Mouse (Mus musculus): ENCODE results near the gene Epha2.

The Epha2 gene

DNA sequence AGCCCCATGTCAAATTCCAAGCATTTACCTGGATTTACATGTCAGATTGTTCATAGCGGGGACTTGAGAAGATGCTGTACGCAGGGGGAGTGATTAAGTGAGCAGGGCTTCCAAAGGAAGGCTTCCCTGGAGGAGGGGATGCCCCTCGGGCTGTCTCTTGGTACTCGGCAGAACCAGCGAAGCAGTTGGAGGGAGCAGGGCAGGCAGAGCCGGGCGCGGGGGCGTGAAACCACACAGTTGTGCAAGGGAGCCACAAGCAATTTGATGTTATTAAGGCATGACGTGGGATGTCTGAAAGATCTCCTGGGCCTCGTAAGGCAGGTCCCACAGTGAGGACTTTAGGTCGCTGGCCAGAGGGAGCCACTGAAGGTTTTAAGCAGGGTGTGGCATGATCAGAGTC lies 28.9 kb downstream of the Epha2 start:
- no peak for DNase-seq (ENCODE audit: low spot score in 2 of 2)

DNA sequence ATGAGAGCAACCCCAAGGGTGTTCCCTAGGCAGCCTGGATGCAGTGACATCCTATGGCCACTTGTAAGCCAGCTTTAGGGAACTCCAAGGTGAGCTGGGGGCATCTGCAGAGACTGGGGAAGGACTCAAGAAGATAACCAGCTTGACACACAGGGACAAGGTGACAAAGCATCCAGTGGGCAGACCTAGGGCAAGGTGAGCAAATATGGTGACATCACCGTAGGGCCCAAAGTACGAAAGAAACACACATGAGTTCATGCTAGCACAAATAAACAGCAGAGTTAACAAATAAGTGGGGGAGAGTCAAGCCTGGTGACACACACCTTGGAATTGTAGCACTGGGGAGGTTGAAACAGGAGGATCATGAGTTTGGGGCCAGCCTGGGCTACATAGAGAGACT lies 30.4 kb downstream of the Epha2 start:
- no peak for DNase-seq (ENCODE audit: low spot score in 2 of 2)

DNA sequence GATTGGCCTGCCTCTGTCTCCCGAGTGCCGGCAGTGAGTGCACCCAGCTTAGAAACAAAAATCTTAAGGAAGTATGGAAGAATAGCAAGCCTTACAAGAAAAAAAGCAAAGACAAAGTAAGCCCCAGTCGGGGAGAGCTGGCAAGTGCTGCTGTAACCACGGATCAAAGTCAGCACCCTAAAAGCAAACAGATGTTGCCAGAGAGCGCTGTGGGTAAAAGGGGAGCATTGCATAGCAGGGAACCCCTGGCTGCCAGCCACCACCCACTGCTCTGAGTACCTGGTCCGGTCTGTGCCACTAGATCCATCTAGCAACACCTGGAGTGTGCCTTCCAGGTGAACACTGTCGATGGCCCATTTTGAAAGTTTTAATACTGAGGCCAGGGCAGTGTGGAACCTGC lies 31.2 kb downstream of the Epha2 start:
- no peak for DNase-seq (ENCODE audit: low spot score in 2 of 2)

DNA sequence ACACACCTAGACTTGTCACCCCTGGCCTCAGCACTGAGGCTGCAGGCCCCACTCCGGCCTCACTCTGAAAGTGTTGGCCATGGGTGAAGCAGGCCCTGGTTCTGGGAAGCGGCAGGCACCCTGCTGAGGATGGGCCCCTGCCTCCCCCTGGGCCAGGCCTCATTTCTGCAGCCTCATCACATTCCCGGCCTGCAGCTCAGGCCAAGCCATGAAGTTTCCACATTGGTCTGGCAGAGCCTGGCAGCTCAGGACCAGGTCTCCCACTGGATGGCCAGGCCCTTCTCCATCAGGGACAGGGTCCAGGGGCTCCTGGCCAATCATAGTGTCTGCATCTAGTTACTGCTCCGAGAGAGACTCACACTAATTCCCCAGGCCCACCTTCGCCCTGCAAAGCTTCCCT lies 33.7 kb downstream of the Epha2 start:
- DNase-seq (ENCODE audit: low spot score in 2 of 2), result no peak

DNA sequence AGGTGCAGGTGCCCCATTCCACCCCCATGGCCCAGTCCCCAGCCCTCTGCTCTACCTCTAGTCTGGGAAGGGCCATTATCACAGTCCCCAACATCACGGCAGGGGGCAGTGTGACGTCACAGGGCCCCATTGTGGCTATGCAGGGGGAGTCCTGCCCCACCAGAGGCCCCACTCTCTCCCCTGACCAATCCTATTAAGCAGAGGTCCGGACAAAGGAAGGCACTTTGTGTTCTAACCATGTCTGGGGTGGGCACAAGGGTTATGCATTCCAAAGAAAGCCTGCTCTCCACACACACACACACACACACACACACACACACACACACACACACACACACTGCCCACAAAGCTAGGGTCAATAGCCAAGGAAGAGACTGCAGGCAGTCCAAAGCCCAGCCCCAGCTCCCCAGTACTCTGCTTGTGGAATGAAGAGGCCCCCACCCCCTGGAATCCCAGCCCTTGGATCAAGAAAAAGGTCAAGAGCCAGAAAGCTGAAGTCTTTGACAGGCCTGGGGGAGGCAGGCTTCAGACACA lies 34.3 kb downstream of the Epha2 start:
- no peak for DNase-seq (ENCODE audit: low spot score in 2 of 2)

DNA sequence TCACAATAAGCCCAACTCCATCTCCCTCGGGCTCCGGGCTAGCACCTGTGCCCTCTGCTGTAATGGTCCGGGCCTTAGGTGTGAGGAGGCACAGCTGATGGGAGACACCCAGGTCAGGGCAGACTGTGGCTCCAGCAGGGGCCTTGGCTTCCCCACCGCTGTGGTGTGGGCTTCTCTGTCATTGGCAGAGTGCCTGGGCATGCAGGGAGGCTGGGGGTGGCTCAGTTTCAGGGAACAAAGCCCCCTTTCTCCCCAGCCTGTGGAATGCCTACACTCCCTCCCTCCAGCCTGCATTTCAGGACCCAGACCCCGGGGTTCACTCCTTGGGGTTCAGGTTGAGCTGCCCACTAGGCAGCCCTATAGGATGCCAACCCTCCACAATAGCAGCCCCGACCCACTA lies 35.2 kb downstream of the Epha2 start:
- no peak for DNase-seq (ENCODE audit: low spot score in 2 of 2)

DNA sequence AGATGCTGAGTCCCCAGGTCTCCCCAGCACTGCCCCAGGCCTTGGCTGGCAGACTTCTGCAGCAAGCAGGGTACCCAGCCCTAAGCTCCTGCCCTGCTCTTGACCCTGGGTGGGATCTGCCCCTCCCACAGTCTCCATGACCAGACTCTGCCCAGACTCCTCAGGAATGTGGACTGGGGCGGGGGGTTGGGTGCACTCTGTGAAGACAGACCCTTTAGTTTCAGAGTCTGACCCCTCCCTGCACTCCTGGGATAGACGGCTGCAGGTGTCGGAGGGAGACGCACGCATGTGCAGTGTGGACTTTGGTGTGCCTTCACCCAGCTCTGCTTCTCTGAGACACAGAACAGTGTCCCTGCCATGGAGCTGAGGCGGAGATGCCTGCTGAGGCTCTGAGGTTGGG lies 36.9 kb downstream of the Epha2 start:
- no peak for DNase-seq (ENCODE audit: low spot score in 2 of 2)

DNA sequence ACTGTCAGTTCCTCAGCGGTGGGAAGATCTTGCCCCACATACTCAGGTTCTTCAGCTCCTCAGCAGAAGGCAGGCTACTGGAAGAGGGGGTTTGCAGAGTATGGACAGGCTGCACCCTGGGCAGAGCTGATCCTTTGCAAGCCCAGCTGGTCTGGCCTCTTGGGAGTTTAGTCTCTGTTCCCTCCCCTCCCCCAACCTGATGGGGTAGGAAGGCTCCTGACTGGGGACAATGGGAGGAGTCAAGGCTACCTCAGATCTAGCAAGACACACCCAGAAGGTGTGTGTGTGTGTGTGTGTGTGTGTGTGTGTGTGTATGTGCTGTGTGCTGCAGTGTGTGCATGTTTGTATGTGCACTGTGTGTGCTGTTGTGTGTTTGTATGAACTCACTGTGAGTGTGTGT lies 37.8 kb downstream of the Epha2 start:
- no peak for DNase-seq (ENCODE audit: low spot score in 2 of 2)

DNA sequence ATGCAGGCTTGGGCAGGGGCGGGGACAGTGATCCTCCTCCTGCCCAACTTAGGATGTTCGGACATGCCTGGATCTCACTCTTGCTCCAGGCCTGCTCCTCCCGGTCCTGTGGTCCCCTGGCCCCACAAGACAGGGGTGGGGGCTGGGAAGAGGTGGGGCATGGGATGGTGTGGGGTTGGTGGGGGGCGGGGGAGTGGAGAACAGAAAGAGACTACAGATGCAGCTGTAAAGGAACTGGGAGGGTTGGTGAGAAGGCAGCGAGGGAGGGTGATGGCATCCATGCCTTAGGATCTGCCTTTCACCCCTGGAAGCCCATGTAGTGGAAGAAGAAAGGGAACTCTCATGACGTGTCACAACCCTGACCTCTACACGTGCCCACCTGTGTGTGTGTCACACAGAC lies 40.4 kb downstream of the Epha2 start:
- DNase-seq (ENCODE audit: low spot score in 2 of 2), result no peak

DNA sequence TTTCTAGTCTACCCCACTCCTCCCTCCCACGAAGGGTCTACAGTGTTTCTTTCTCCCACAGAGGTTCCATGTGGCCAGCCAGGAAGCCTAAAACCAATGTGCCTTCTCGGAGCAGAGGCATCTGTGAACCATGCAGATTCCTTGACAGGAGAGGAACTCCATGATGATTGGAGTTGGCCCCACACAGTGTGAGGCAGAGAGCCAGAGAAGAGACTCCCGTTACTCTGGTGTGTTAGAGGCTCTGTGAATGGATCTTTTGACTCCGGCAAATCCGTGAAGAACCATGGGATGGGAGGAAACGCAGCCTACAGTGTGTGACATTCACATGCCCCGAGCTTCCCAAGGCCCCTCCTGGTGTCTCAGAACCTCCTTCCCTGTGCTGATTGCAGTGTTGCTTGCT lies 42.5 kb downstream of the Epha2 start:
- no peak for DNase-seq (ENCODE audit: low spot score in 2 of 2)

DNA sequence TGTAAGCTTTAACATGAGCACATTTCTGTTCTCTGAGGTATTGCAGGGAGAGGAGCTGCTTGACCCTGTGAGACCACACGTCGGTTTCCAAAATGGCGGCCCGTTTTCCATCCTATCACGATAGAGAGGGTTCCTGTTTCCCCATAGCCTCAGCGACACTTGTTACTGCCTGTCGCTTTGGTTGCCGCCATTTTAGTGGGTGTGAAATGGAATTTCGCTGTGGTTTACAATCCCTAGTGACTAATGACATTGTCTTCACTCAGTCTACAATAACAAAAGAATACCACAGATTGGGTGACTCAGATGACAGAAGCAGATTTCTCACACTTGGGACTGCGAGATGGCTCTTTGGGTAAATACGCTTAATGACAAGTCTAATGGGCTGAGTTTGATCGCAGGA lies 44.2 kb downstream of the Epha2 start:
- no peak for DNase-seq (ENCODE audit: low spot score in 2 of 2)

DNA sequence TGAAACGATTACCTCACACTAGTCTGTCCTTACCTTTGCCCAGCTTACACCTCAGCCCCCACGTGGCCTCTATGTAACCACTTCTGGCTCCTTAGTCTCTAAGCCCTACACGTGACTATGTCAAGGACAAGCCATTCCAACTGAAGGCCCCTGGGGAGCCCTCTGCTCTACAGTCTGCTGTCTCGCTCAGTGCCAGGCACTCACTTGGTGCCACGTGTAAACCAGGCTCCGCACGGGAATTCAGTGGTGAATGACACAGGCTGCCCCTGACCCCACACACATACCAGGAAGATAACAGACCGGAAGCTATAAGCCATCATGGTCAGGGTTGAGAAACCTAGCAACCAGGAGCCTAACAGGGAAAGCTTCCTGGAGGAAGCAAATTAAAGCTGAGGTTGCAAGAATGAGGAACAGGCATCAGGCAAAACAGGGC lies 46.3 kb downstream of the Epha2 start:
- DNase-seq (ENCODE audit: low spot score in 2 of 2), result no peak

DNA sequence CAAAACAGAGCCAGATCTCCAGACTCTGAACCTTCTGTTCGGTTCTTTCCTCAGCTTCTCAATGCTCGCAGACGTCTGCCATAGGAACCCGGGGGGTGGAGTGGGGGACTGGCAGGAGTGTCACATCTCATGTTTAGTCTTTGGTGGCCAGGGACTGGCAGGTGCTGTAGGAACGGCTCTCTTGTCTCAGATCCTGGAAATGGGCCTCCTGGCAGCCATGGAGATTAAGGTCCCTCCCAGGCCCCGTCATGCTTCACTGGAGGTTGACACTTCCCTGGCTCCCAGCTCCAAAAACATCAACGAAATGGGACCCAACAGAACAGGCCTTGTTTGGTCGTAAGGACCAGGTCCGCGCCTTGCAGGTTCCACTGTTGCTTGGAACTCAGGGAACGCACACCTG lies 47.6 kb downstream of the Epha2 start:
- no peak for DNase-seq (ENCODE audit: low spot score in 2 of 2)

DNA sequence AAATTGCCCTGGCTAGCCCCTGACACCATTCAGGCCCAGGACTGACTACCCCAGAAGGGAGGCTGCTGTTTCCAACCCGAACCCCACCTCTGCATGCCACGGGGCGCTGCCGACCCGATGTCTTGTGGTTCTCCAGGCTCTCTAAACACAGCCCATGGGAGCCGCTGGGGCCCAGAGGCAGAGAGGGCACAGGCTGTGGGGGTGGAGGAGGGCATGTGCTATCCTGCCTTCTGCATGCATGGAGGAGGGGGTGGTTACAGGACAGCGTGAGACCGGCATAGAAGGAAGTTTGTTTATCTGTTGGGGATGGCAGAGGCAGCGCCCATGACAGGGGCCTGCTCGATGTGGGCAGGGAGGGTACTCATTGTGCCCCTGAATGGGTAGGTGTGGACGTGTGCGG lies 49.0 kb downstream of the Epha2 start:
- DNase-seq (ENCODE audit: low spot score in 2 of 2), result no peak

DNA sequence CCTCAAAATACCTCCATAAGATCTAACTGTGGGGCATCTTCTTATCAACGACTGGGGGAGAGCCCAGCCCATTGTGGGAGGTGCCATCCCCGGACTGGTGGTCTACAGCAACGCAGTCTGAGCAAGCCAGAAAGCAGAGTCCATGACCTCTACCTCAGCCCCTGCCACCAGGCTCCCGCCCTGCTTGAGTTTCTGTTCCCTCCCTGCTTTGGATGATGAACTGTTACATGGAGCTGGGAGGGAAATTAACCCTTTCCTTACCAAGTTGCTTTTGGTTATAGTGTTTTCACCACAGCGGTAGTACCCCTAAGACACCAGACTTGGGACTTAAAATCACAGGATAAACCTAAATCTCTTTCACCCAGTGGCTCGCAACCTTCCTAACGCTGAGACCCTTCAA lies 50.9 kb downstream of the Epha2 start:
- no peak for DNase-seq (ENCODE audit: low spot score in 2 of 2)

DNA sequence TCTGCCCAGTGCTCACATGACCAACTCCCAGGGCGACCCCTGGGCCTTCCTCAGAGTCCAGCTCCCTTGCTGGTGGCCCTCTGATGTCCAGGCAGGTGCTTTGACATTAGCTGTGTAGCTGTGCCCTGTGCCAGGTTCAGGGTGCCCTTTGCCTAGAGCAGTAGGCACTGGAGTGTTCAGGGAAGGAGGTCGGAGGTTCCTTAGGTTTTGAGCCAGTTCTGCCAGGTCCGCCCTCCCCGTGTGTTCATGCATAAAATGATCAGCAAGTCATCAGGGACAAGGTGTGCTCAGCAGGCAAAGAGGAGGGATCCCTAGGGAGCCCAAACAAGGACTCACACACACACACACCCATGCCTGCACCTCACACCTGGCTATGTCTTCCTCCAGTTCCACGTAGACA lies 51.9 kb downstream of the Epha2 start:
- DNase-seq (ENCODE audit: low spot score in 2 of 2), result no peak

DNA sequence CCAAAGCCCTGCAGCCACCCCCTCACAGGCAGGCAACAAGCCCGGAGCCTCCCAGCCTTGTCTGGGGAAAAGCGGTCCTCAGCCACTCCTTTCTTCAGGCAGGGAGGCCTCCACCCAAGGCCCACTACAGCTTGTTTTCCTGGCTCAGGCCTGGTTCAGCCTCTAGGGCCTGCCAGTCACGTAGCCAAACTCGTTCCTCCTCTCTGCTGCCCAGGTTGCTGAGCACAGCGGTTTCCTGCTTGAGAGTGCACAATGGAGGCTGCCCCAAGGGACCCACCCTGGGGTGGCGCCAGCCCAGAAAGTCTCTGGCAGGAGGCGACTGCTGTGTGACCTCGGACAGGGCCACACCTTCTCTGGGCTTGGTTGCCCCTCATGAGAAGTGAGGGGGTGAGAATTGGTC lies 52.8 kb downstream of the Epha2 start:
- no peak for DNase-seq (ENCODE audit: low spot score in 2 of 2)

DNA sequence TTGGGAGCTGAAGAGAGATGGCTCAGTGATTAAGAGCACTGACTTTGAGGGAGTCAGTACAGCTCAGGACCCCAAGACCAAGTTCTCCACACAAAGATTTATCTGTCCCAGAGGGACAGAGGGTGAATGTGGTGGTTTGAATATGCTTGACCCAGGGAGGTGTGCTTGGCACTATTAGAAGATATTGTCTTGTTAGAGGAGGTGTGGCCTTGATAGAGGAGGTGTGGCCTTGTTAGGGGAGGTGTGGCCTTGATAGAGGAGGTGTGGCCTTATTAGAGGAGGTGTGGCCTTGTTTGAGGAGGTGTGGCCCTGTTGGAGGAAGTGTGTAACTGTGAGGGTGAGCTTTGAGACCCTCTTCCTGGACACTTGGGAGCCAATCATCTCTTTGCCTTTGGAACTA lies 56.8 kb downstream of the Epha2 start:
- no peak for DNase-seq (ENCODE audit: low spot score in 2 of 2)

DNA sequence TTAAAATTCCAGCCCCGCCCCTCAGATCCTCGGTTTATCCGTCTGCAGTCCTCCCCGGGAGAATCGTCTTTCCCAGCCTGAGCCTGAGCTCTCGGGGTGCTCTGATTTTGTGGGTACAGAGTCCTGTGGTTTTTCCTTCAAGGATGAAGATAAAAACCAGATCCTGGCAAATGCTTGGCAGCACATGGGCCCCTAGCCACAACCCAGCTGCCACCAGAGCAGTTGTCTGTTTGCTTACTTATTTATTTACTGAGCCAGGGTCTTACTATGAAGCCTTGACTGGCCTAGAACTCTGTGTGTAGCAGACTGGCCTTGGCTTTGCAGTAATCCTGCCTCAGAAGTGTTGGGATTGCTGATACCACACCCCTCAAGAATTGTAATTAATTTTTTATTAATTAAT lies 58.2 kb downstream of the Epha2 start:
- DNase-seq (ENCODE audit: low spot score in 2 of 2), result no peak

DNA sequence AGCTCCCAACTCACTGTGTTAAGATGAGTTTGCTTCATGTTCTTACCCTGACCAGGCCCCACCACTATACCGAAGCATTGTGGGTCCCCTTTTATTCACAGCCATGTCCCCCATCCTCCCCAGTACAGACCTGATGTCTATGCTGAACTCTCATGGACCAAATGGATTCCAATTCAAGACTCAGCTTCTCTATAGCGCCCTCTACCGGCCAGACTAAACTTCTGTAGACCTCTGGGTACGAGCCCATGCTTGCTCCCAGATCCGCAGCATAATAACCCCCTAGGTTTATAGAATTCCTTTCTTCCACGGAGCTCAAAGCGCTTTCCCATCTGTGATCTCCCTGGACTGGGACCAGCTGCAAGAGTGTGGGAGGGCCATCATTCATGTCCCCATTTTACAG lies 59.8 kb downstream of the Epha2 start:
- DNase-seq (ENCODE audit: low spot score in 2 of 2), result no peak

DNA sequence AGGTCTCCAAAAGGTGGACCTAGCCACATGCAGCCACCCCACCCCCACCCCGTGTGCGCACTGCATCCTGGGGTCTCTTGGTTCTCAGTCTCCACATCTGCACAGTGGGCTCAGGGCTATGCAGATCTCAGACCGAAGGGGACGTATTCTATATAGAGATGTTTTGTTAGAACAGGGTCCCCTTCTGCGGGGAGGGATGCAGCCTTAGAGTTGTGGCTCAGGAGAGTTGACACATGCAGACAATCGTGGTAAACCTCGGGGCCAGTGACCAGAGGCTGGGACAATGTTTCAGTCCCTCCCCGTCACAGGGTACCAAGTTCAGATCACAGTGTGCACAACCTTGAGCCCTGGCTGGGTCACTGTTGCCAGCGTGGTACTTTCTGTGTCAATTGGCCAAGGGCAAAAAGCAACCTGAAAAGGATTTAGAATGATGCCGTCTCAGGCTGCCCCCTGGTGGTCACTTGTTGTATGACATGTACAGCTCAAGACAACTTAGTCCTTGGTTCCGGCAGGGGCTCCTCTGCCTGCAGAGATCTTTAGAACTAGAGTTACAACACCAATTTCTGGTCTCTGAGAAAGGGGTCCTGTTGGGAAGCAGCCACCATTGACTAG lies 62.0 kb downstream of the Epha2 start:
- DNase-seq (ENCODE audit: low spot score in 2 of 2), result peak; percentile 82 to 86

DNA sequence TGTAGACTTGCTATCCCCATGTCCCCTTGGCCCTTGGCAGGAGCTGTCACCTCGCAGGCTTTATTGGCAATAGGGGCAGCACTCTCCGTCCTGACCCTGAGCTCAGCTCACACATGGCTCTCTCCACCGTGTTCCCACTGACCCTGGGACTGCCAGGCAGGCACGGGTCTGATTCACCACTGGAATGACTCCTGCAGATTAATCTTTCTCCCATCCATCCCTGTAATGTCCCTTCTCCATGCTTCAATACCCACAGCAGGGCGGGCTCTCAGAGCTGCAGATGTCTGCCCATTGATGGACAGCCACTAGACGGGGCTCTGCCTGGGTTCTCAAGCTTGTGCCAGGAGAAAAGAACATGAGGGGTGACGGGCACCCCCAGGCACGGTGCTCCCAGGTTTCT lies 64.1 kb downstream of the Epha2 start:
- DNase-seq (ENCODE audit: low spot score in 2 of 2), result no peak

DNA sequence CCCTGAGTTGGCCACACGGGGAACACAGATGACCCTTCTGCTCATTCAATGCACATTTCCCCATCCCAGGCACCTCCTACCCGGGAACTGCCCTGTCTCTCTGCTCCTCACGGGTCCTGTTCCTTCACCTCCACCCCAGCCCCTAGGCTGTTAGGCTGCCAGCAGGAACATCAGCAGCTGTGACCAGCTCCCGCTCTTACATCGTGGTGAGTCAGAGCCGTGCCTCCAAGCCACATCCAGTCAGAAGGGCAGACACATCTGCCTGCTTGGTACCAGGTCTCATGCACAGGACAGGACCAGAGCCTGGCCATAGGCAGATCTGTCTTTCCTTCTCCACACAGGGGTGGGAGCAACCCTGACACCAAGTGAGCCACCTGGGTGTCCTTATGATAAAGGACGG lies 64.8 kb downstream of the Epha2 start:
- DNase-seq (ENCODE audit: low spot score in 2 of 2), result no peak

DNA sequence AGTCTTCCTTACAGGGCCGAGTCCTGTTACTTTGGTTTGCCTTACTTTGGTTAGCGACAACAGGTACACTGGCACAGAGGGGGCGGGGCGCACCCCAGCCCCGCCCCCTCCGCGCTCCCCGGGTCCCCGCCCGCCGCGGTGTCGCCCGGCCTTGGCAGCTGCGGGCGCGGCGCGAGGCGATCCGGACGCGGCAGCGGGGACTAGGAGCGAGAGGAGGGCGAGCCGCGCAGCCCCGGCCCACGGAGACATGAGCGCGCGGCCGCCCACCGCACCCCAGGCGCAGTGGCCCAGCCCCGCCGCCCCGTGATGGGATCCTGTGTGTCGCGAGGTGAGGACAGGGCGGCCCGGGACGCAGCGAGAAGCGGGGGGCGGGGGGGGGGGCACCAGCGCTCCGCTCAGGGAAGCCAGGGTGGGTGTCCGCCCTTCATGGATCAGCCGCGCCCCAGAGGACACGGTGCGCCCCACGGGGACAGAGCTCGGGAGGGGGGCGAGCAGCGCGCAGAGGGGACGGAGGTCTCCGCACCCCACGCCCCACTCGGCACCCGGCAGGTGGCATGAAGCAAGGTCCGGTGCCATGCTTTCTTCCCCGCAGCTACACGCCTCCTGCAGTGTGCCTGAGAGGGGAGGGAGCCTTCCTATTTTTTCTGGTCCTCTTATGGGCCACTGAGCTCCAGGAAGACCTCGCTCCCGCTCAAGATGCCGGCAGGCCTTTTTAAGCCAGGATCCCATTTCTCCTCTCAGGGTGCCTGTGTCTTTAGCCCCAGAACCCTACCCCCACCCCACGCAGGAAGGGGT lies 67.2 kb downstream of the Epha2 start, which contains the start of gene Fam131c:
Gene Fam131c (plus strand): TSS at position 224 of the 795 bp plus-strand sequence.
- no peak for DNase-seq (ENCODE audit: low spot score in 2 of 2)
